Mouse (Mus musculus) embryonic facial prominence, embryonic 11.5 days (tissue): ENCODE data around the gene Gsta4. TPM values are rescaled to one million over a fixed set of nuclear protein-coding genes. Genes with fewer than 3 reads are reported as not detected.

Source experiments
- polyA plus RNA-seq: library from polyadenylated mRNA; unstranded; fragments of >200 nt; fragmentation: Nextera tagmentation; extraction: Ambion mirVana; gene quantifications from 2 replicates; pipeline ENCODE4 v1.2.1, GENCODE M21; 2014

The Gsta4 gene
- polyA plus RNA-seq, 1 experiment from 2014 or later, result 120 TPM

Other genes with a start within 250 kb of the Gsta4 start
- gene Gcm1, start 130.8 kb upstream of the Gsta4 start, polyA plus RNA-seq, result not detected in 2 replicates
- 37.3 and 37.4 TPM in 2 replicates for gene Fbxo9, start 73.7 kb upstream of the Gsta4 start, polyA plus RNA-seq
- gene Ick, start 73.6 kb upstream of the Gsta4 start, polyA plus RNA-seq, result 33.4 and 35.2 TPM in 2 replicates
- gene Gsta1, start 47.9 kb downstream of the Gsta4 start, polyA plus RNA-seq, result not detected in 2 replicates
- not detected in 2 replicates for gene Gm3776, start 74.4 kb downstream of the Gsta4 start, polyA plus RNA-seq
- not detected in 2 replicates for gene Gm10639, start 107.1 kb downstream of the Gsta4 start, polyA plus RNA-seq
- gene Omt2a, start 132.0 kb downstream of the Gsta4 start, polyA plus RNA-seq, result not detected in 2 replicates
- not detected in 2 replicates for gene Omt2b, start 144.8 kb downstream of the Gsta4 start, polyA plus RNA-seq
- not detected in 2 replicates for gene Gsta2, start 173.0 kb downstream of the Gsta4 start, polyA plus RNA-seq
- not detected in 2 replicates for gene Dppa5a, start 185.4 kb downstream of the Gsta4 start, polyA plus RNA-seq
- 1.4 and 1.9 TPM in 2 replicates for gene Ooep, start 196.0 kb downstream of the Gsta4 start, polyA plus RNA-seq
- gene Ddx43, start 213.0 kb downstream of the Gsta4 start, polyA plus RNA-seq, result 0.15 TPM in 1 of 2 replicates, not detected in the other